Mouse (Mus musculus) inflammation-experienced regulatory T-cells, adult 6 months (primary cell): ENCODE results near the gene Gpr62. TPM values are rescaled to one million over a fixed set of nuclear protein-coding genes. Genes with fewer than 3 reads are reported as not detected.

ENCODE experiments used
- ATAC-seq: one replicate; pipeline ENCODE4 v1.8.0; 2017
- polyA plus RNA-seq, 3 experiments: library from polyadenylated mRNA; unstranded; fragments of 100-300 nt; shearing (Covaris generic); gene quantifications; one replicate each; pipeline ENCODE4 v1.2.1; 2017

Gene Gpr62
- polyA plus RNA-seq, 3 experiments from 2014 or later, result not detected

DNA sequence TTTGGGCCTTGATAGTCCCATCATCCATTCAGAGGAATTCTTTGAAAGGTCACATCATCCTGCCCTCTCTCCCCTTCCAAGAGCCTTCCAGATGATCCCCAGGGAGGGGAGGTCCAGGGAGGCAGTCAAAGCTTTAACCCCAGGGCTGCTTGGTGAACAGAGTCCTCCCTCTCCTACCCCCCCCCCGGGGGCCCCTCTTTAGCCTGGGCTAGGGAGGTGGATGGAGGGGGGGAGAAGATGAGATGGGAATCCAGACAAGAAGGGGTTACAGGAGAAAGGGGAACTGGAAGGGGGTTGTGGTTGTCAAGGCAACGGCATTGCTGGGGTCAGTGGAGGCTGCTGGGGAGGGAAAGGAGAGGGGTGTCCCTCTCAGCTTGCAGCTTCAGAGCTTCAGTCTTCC is 45.1 kb downstream of the Gpr62 start:
- no peak for ATAC-seq

GRCm38 (mm10) chr9:106417841-106418625 is 47.7 kb downstream of the Gpr62 start:
- no peak for ATAC-seq

DNA sequence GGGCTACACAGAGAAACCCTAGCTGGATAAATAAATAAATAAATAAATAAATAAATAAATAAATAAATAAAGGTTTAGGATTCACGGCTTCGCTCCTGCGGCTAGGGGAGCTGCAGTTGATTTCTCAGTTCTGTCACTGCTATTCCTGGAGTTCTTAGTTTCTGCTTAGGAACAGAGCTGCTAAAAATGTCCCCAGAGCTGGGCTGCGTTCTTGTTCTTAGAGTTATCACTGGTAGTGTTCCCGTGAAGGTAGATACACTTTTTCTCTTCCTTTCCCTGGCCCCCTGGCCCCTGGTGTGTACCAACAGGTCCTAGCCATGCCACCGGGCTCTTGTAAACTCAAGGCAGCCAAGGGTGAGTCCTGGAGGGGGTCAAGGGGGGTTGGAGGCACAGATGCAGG is 48.9 kb downstream of the Gpr62 start:
- ATAC-seq, result no peak

Other genes with a start within 250 kb of the Gpr62 start
- under 1 TPM in 1 of 3 experiments, not detected in 2; 0.14 TPM for gene Tlr9, start 243.3 kb downstream of the Gpr62 start, polyA plus RNA-seq
- 10 to 100 TPM; 40.5 to 69.7 (median 54.7) TPM for gene Alas1, start 217.3 kb downstream of the Gpr62 start, polyA plus RNA-seq
- gene Poc1a, start 184.9 kb downstream of the Gpr62 start, polyA plus RNA-seq, result 10 to 100 TPM in 1 of 3 experiments, 1 to 10 TPM in 2; 3.6 to 21.4 (median 4.8) TPM
- 10 to 100 TPM; 20.2 to 22.2 (median 21.4) TPM for gene Dusp7, start 97.3 kb downstream of the Gpr62 start, polyA plus RNA-seq
- gene Rpl29, start 36.5 kb downstream of the Gpr62 start, polyA plus RNA-seq, result 1,000 to 10,000 TPM; 1,038 to 1,832 (median 1,102) TPM
- gene Acy1, start 27.6 kb downstream of the Gpr62 start, polyA plus RNA-seq, result 10 to 100 TPM in 1 of 3 experiments, 1 to 10 TPM in 2; 8.9 to 14.6 (median 9.4) TPM
- gene Abhd14b, start 18.5 kb downstream of the Gpr62 start, polyA plus RNA-seq, result 10 to 100 TPM in 2 of 3 experiments, 1 to 10 TPM in 1; 6.3 to 17.6 (median 12.6) TPM
- gene Abhd14a, start 18.3 kb downstream of the Gpr62 start, polyA plus RNA-seq, result 10 to 100 TPM in 2 of 3 experiments, 1 to 10 TPM in 1; 8.1 to 14.9 (median 14.4) TPM
- 1 to 10 TPM; 4.1 to 5.0 (median 4.4) TPM for gene Pcbp4, start 12.6 kb downstream of the Gpr62 start, polyA plus RNA-seq
- gene Rrp9, start 10.0 kb upstream of the Gpr62 start, polyA plus RNA-seq, result 10 to 100 TPM; 21.5 to 34.6 (median 29.4) TPM
- gene Parp3, start 11.0 kb upstream of the Gpr62 start, polyA plus RNA-seq, result 10 to 100 TPM; 32.4 to 68.7 (median 54.1) TPM
- not detected for gene Iqcf1, start 34.0 kb upstream of the Gpr62 start, polyA plus RNA-seq
- not detected for gene Iqcf5, start 48.6 kb upstream of the Gpr62 start, polyA plus RNA-seq
- gene Iqcf3, start 95.7 kb upstream of the Gpr62 start, polyA plus RNA-seq, result not detected
- gene Iqcf4, start 105.1 kb upstream of the Gpr62 start, polyA plus RNA-seq, result not detected
- gene Iqcf6, start 160.6 kb upstream of the Gpr62 start, polyA plus RNA-seq, result not detected
- gene Grm2, start 190.1 kb upstream of the Gpr62 start, polyA plus RNA-seq, result not detected
- gene Tex264, start 220.0 kb upstream of the Gpr62 start, polyA plus RNA-seq, result 10 to 100 TPM; 23.1 to 36.9 (median 34.4) TPM